Mouse (Mus musculus) C2C12 (cell line): ENCODE data around the gene Npsr1.

Source experiments
- CTCF ChIP-seq: IDR thresholded peaks from one replicate; pipeline ENCODE4 v1.5.1; 2011; ENCODE audit not compliant: control insufficient read depth, insufficient read depth, insufficient read length
- MAX ChIP-seq: IDR thresholded peaks from one replicate; pipeline ENCODE4 v1.6.1; 2011; ENCODE audit warnings: mild to moderate bottlenecking, control low read depth
- MYOG ChIP-seq: IDR thresholded peaks from one replicate; pipeline ENCODE4 v1.6.1; 2011; ENCODE audit not compliant: control insufficient read depth, insufficient read length; ENCODE audit errors: extremely low read depth
- USF1 ChIP-seq: IDR thresholded peaks from one replicate; pipeline ENCODE4 v1.6.1; 2011; ENCODE audit warnings: low read depth, mild to moderate bottlenecking, control low read depth, moderate library complexity

DNA sequence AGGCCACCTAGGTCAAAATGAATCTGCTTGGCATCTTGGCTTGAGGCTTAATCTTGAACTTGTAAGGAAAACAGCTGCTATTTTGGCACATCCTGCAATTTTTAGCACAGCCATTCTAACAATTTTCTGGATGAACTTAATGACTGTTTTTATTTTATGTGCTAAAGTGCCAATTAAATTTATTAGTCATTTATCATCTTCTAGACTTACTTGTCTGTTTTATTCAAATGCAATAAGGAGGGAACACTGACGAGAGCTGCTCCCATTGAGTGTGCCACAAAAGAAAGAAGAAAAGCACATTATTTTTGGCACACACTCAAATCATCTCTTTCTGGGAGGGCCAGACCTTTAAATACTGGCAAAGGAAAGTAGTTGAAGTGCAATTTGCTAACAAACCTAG lies 59.4 kb downstream of the Npsr1 start:
- TF ChIP-seq CTCF (no peak), USF1 (no peak), MYOG (no peak), MAX (no peak)
